Mouse (Mus musculus) hindbrain, embryonic 11.5 days (tissue): ENCODE data around the gene Mpp2. TPM values are rescaled to one million over a fixed set of nuclear protein-coding genes. Genes with fewer than 3 reads are reported as not detected.

ENCODE experiments used
- ATAC-seq: fragments of 200-750 bp; cut with Nextera tagmentation; 2 replicates; pipeline ENCODE4 v1.8.0; 2017; ENCODE audit warnings: mild to moderate bottlenecking, moderate TSS enrichment, moderate library complexity; ENCODE audit not compliant: low FRiP score
- DNase-seq: peaks from one replicate; pipeline ENCODE4 v3.0.0-alpha.2; 2015; ENCODE audit warnings: low spot score
- H3K27ac ChIP-seq: fragments of 300-500 bp; sonication (generic); 2 replicates; pipeline ENCODE4 v1.5.1; 2014; ENCODE audit warnings: mild to moderate bottlenecking, low read depth, low read length
- H3K27me3 ChIP-seq: fragments of 300-500 bp; sonication (generic); 2 replicates; pipeline ENCODE4 v1.6.1; 2014; ENCODE audit warnings: mild to moderate bottlenecking, low read length, moderate library complexity, mixed read lengths; ENCODE audit not compliant: control insufficient read depth, insufficient read depth
- H3K36me3 ChIP-seq: fragments of 300-500 bp; sonication (generic); 2 replicates; pipeline ENCODE4 v1.6.1; 2014; ENCODE audit warnings: mild to moderate bottlenecking, low read length, moderate library complexity, mixed read lengths; ENCODE audit not compliant: control insufficient read depth, insufficient read depth
- H3K4me1 ChIP-seq: fragments of 300-500 bp; sonication (generic); replicated peaks from 2 replicates; pipeline ENCODE4 v1.6.1; 2014; ENCODE audit warnings: low read length, mixed read lengths; ENCODE audit not compliant: control insufficient read depth, insufficient read depth
- H3K4me2 ChIP-seq: fragments of 300-500 bp; sonication (generic); replicated peaks from 2 replicates; pipeline ENCODE4 v1.6.1; 2014; ENCODE audit warnings: mild to moderate bottlenecking, low read depth, low read length
- H3K4me3 ChIP-seq: fragments of 300-500 bp; sonication (generic); 2 replicates; pipeline ENCODE4 v1.5.1; 2014; ENCODE audit warnings: low read depth, low read length
- H3K9ac ChIP-seq: fragments of 300-500 bp; sonication (generic); 2 replicates; pipeline ENCODE4 v1.6.1; 2014; ENCODE audit warnings: low read depth, low read length
- H3K9me3 ChIP-seq: fragments of 300-500 bp; sonication (generic); 2 replicates; pipeline ENCODE4 v1.6.1; 2016; ENCODE audit warnings: low read length; ENCODE audit not compliant: control insufficient read depth
- WGBS: fragments of 180-500 bp; shearing (Covaris S2); extraction: QIAGEN DNeasy Blood & Tissue Kit; methylation state at CpG from one replicate; pipeline ENCODE4 v1.1.7; 2014; 5-methylcytosine and 5-hydroxymethylcytosine counted together
- polyA plus RNA-seq: library from polyadenylated mRNA; unstranded; fragments of >200 nt; fragmentation: Nextera tagmentation; extraction: Ambion mirVana; gene quantifications from 2 replicates; pipeline ENCODE4 v1.2.1, GENCODE M21; 2014

Gene Mpp2
- polyA plus RNA-seq, 1 experiment from 2014 or later = 11.7 TPM

DNA sequence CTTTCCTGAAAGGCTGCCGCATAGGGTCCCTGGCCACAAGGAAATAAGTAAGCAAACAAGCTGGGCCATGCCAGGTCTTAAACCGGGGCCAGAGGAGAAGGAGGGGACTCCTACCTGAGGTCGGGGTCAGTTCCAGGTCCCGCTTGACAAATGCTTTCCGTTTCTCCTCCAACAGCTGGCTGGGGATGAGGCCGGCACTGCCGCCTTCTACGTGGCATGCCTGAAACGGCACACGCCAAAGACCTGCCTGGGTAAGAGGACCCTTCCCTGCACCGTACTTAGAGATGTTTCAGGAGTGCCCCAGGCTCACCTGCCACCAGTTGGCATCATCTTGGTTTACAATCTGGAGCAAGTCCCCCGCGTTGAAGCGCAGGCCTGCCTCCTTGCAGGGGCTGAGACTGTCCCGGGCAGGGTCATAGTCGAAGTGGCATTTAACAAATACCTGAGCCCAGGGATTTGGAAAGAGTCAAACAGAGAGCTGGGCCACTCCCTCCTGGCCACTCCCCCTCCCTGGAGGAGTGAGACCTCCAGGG lies 26.3 kb downstream of the Mpp2 start:
- no peaks in the 10 kb centered on the region for H3K4me1 ChIP-seq
- H3K4me3 ChIP-seq = no peak overlapping the region
- H3K4me2 ChIP-seq = peak overlapping the region; percentile 81; the same call in 1 of the 2 replicates
- WGBS = 24% methylated on average over 16 of the region's 16 CpGs
- no peak overlapping the region for H3K27ac ChIP-seq
- H3K9me3 ChIP-seq = no peaks in the 10 kb centered on the region
- no peak overlapping the region for H3K9ac ChIP-seq
- H3K27me3 ChIP-seq = peaks cover 8% of the 10 kb centered on the region
- 0 out of 2 replicates have a peak, but pooled peaks cover 2% of the 10 kb centered on the region for H3K36me3 ChIP-seq
- DNase-seq (no peak), ATAC-seq (no peak)

DNA sequence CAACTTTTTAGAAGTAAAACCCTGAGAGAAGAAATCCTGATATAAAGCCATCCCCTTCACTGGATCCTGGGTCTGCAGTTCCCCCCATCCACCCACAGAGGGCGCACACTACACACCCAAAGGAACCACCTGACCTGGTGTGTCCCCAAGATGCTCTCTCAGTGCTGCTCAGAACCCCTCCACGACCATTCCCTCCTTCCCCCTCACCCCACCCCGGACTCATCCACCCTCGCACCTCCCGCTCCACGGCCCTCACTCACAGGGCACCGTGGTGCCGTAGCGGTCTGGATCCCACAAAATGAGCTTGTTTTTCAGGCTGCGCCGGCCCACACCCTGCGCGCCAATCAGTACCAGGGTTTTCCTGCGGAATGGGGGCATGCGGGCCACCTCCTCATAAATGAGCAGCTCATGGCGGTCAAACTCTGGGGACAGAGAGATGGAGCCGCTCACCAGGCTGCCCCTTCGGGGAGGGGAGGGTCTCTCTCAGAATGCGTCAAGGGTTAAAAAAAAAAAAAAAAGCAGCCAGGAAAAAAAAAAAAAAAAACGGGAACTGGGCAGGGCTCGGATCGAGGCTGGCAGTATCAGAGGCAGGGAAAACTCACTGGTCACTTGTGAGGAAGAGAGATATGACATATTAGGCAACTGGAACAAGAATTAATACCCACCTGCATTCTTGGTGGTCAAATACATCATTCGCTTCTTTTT lies 26.9 kb downstream of the Mpp2 start:
- Histone ChIP-seq H3K4me1 (no peaks in the 10 kb centered on the region), H3K27me3 (peaks cover 8% of the 10 kb centered on the region), H3K4me2 (peak overlapping the region; percentile 81), H3K4me3 (peak overlapping the region; percentile 33), H3K27ac (no peak overlapping the region), H3K36me3 (0 out of 2 replicates have a peak, but pooled peaks cover 2% of the 10 kb centered on the region), H3K9ac (peak overlapping the region; percentile 34; the same call in 1 of the 2 replicates), H3K9me3 (no peaks in the 10 kb centered on the region)
- WGBS = 3% methylated on average over 23 of the region's 23 CpGs
- ATAC-seq (peak; percentile 56), DNase-seq (peak; percentile 90)

DNA sequence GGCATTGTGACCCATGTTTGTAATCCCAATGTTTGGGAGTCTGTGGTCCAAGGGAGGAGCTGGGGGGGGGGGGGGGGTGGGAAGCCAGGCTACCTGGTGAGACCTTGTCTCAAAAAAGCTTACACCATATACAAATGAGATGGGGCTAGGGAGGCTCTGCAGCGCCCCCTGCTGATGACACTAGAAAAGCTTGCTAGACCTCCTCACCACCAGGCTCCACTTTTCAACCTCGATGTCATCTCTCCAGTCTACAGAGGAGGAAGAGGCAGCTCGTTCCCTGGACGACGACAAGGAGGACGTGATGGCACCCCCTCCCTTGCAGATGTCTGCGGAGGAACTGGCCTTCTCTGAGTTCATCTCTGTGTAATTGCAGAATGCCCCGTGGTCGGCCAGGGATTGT lies 34.5 kb downstream of the Mpp2 start:
- DNase-seq (peak; percentile 81), ATAC-seq (no peak)
- no peak overlapping the region for H3K27ac ChIP-seq
- no peak overlapping the region for H3K4me3 ChIP-seq
- no peak overlapping the region for H3K4me2 ChIP-seq
- 26% methylated on average over 9 of the region's 9 CpGs for WGBS
- H3K4me1 ChIP-seq = no peaks in the 10 kb centered on the region
- H3K9ac ChIP-seq = no peak overlapping the region
- no peaks in the 10 kb centered on the region for H3K27me3 ChIP-seq
- H3K9me3 ChIP-seq = no peaks in the 10 kb centered on the region
- no peaks in the 10 kb centered on the region for H3K36me3 ChIP-seq

DNA sequence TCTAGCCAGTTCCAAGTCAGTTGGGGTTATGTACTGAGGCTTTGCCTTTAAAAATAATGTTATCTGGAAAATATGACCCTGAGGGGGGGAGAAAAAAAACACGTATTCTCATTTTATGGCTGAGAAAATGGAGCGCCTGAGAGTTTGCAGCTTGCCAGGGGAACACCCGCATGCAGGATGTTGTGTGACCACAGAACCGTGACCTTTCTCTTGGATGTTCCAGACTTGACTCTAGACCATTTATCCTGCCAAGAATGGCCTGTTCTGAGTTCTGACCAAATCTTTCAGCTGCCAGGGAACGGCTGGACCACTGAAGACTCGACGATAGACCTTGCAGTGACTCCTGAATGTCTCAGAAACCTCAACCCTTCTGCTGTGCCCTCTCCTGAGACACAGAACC lies 35.1 kb downstream of the Mpp2 start:
- Histone ChIP-seq H3K4me1 (no peaks in the 10 kb centered on the region), H3K9me3 (no peaks in the 10 kb centered on the region), H3K36me3 (no peaks in the 10 kb centered on the region), H3K9ac (no peak overlapping the region), H3K27me3 (no peaks in the 10 kb centered on the region), H3K4me3 (no peak overlapping the region), H3K27ac (no peak overlapping the region), H3K4me2 (no peak overlapping the region)
- no peak for ATAC-seq
- 87% methylated on average over 7 of the region's 7 CpGs for WGBS
- no peak for DNase-seq

DNA sequence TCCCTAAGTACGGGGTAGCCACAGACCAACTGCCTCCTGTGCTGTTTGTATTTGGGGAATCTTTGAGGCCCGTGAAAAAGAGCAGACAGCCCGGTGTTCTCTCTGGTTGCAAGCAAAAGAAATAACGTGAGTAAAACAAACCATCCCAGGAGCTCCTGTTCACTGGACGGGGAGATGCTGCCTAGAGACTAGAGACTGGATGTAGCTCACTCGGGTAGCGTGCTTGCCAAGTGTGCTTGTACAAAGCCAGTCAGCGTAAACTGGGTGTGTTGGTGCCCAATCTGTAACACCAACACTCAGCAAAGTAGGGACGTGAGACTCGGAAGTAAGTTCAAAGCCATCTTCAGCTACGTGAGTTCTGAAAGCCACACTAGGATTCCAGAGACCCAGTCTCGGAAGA lies 35.6 kb downstream of the Mpp2 start:
- WGBS = 80% methylated on average over 12 of the region's 12 CpGs
- Histone ChIP-seq H3K9ac (no peak overlapping the region), H3K4me2 (no peak overlapping the region), H3K27ac (no peak overlapping the region), H3K4me3 (no peak overlapping the region), H3K27me3 (no peaks in the 10 kb centered on the region), H3K9me3 (no peaks in the 10 kb centered on the region), H3K4me1 (no peaks in the 10 kb centered on the region), H3K36me3 (no peaks in the 10 kb centered on the region)
- DNase-seq (no peak), ATAC-seq (no peak)

DNA sequence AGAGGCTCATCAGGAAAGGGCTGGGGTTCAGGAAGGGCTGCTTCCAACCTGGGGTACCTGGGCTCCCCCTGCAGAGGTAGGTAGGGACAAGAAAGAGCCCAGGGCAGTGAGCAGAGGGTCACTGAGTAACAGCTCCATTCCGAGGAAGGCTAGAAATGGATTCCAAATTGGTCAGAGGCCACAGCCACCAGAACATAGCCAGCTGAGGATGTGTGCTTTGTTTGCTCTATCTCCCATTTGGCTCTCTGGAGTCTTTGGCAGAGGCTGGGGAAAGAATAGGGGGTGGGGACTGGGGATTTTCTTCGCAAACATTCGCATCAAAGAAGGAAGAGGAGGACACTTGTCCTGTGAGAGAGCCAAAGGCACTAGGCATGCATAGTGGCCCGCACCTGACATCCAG lies 36.4 kb downstream of the Mpp2 start:
- no peaks in the 10 kb centered on the region for H3K36me3 ChIP-seq
- no peak overlapping the region for H3K27ac ChIP-seq
- no peak overlapping the region for H3K4me3 ChIP-seq
- 48% methylated on average over 4 of the region's 4 CpGs for WGBS
- no peaks in the 10 kb centered on the region for H3K27me3 ChIP-seq
- DNase-seq (no peak), ATAC-seq (no peak)
- no peaks in the 10 kb centered on the region for H3K9me3 ChIP-seq
- no peak overlapping the region for H3K9ac ChIP-seq
- no peak overlapping the region for H3K4me2 ChIP-seq
- H3K4me1 ChIP-seq = no peaks in the 10 kb centered on the region

DNA sequence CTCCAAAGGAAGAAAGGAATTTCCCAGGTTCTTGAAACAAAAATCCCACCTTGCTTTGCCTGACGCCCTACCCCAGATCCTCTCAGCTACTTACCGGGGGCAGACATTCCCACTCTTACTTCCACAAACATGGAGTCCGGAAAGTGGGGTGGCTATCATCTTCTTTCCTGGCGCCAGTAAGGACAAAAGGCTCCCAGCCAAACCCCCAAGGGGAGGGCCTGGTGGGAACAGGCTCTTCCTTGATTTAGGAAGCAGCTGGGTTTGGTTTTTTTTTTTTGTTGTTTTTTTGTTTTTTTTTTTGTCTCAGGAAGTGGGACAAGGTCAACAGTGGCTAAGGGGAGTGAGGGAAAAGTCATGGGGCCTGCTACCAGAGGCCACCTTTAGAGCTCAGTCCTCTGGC lies 36.8 kb downstream of the Mpp2 start:
- Histone ChIP-seq H3K27ac (no peak overlapping the region), H3K9ac (no peak overlapping the region), H3K9me3 (no peaks in the 10 kb centered on the region), H3K4me2 (no peak overlapping the region), H3K27me3 (no peaks in the 10 kb centered on the region), H3K36me3 (no peaks in the 10 kb centered on the region), H3K4me3 (no peak overlapping the region), H3K4me1 (no peaks in the 10 kb centered on the region)
- DNase-seq (no peak), ATAC-seq (no peak)
- 68% methylated on average over 4 of the region's 4 CpGs for WGBS

DNA sequence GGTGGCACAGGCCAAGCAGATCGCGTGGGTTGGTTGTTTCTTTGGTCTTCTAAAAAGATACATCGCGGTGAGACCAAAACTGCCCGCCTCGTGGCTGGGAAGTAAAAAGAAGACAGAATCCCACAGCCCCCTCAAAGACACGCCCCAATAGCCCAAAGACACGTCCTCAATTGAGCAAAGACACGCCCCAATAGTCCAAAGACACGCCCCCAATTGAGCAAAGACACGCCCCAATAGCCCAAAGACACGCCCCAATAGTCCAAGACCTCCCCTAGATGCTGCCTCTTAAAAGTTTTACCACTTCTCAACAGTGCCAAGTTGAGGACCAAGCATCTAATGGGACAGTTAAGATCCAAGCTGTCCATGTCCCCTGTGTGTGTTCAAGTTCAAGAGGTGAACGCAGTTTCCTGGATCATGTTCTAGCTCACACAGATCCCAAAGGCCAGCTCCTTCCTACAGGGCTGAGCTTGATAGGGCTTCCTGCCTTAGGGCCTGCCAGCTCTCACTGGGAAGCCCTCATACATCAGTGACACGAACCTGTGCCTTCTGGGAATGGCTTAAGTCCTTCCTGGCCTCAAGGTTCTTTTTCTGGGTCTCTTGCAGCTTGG lies 38.3 kb downstream of the Mpp2 start:
- no peaks in the 10 kb centered on the region for H3K27me3 ChIP-seq
- no peaks in the 10 kb centered on the region for H3K4me1 ChIP-seq
- no peaks in the 10 kb centered on the region for H3K9me3 ChIP-seq
- H3K4me3 ChIP-seq = no peak overlapping the region
- ATAC-seq (no peak), DNase-seq (no peak)
- no peak overlapping the region for H3K4me2 ChIP-seq
- H3K9ac ChIP-seq = no peak overlapping the region
- H3K36me3 ChIP-seq = no peaks in the 10 kb centered on the region
- WGBS = 55% methylated on average over 14 of the region's 14 CpGs
- no peak overlapping the region for H3K27ac ChIP-seq

DNA sequence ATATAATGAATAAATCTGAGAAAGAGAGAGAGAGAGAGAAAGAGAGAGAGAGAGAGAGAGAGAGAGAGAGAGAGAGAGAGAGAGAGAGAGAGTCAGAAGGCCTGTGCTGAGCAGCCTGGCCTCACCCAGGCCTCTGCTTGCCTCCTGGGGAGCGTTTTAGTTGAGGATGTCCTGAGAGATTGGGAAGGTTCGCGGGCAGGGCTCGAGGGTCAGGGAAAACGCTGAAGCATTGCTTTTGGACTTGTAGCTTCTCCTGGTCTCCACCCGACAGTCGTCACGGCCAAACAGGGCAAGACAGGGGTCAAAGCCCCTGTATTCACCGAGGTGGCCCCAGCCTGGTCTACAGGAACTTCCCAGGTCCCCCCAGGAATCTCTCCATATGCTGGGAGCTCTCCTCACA lies 41.7 kb downstream of the Mpp2 start:
- no peak overlapping the region for H3K9ac ChIP-seq

More for the DNA sequence above, 41.7 kb downstream of the Mpp2 start:
- ATAC-seq (no peak), DNase-seq (no peak)
- no peak overlapping the region for H3K27ac ChIP-seq
- H3K4me2 ChIP-seq = no peak overlapping the region
- WGBS = 86% methylated on average over 9 of the region's 9 CpGs
- H3K4me3 ChIP-seq = no peak overlapping the region
- no peaks in the 10 kb centered on the region for H3K27me3 ChIP-seq
- no peaks in the 10 kb centered on the region for H3K36me3 ChIP-seq
- H3K4me1 ChIP-seq = no peaks in the 10 kb centered on the region
- H3K9me3 ChIP-seq = no peaks in the 10 kb centered on the region
